Comparison of ENCODE assay signal across 21 mouse cellular contexts in genomic region chr4:53086636-53087035, GRCm38 (mm10).
"Had no signal": no experiment of that assay in that cellular context is flagged by ENCODE, and none has a peak within 500 bp of the region (broad histone marks: within the 10 kb centered on the region; RNA-seq: fewer than 3 reads in every experiment).

No protein-coding gene starts in this region.

- H3K36me3 ChIP-seq: midbrain, embryonic 10.5 days; stomach, embryonic 15.5 days had no signal

- H3K9ac ChIP-seq: limb, embryonic 12.5 days; limb, embryonic 15.5 days; liver, embryonic 14.5 days; liver, postnatal 0 days; lung, embryonic 14.5 days; midbrain, embryonic 13.5 days; neural tube, embryonic 13.5 days; stomach, embryonic 15.5 days had no signal

- H3K4me2 ChIP-seq: limb, embryonic 12.5 days; limb, embryonic 15.5 days; liver, embryonic 11.5 days; lung, embryonic 14.5 days; midbrain, embryonic 13.5 days; neural tube, embryonic 13.5 days; stomach, embryonic 15.5 days had no signal

- H3K27ac ChIP-seq: kidney, postnatal 0 days; limb, embryonic 12.5 days; limb, embryonic 15.5 days; liver, embryonic 14.5 days; midbrain, embryonic 10.5 days; midbrain, embryonic 13.5 days; neural tube, embryonic 13.5 days; stomach, embryonic 15.5 days had no signal

- H3K27me3 ChIP-seq: limb, embryonic 12.5 days; limb, embryonic 15.5 days; megakaryocyte, embryonic 14.5 days; midbrain, embryonic 13.5 days; neural tube, embryonic 13.5 days; stomach, embryonic 15.5 days had no signal

- H3K9me3 ChIP-seq: limb, embryonic 12.5 days; limb, embryonic 15.5 days; midbrain, embryonic 10.5 days; midbrain, embryonic 13.5 days; neural tube, embryonic 13.5 days; stomach, embryonic 15.5 days had no signal

- ATAC-seq: liver, postnatal 0 days; lung, postnatal 0 days; midbrain, embryonic 13.5 days; midbrain, embryonic 16.5 days had no signal

- DNase-seq: left cerebral cortex, postnatal 4 days; liver, postnatal 0 days; lung, embryonic 14.5 days; lung, postnatal 36 days; retina, postnatal 1 day; right cerebral cortex, postnatal 25 days; spleen, adult 18-20 months; thymus, postnatal 25 days had no signal

- H3K4me3 ChIP-seq: limb, embryonic 12.5 days; limb, embryonic 15.5 days; megakaryocyte, embryonic 14.5 days; midbrain, embryonic 10.5 days; midbrain, embryonic 13.5 days; myocyte; neural tube, embryonic 13.5 days; stomach, embryonic 15.5 days had no signal

- H3K4me1 ChIP-seq: limb, embryonic 15.5 days; midbrain, embryonic 10.5 days; midbrain, embryonic 13.5 days; neural tube, embryonic 13.5 days; stomach, embryonic 15.5 days had no signal
